Mouse (Mus musculus) midbrain, embryonic 16.5 days (tissue): ENCODE measurements at regions not wholly inside any gene's neighbourhood (a gene's known extent, or its start where the extent isn't known, plus 50 kb on each side); places are given as distances from the start of the nearest gene placed in this dataset.
A peak's percentile ranks its signal among the peaks of the same experiment; 100 is the strongest.

ENCODE experiments used
- ATAC-seq: fragments of 200-750 bp; cut with Nextera tagmentation; 2 replicates; pipeline ENCODE4 v1.8.0; 2017; ENCODE audit warnings: moderate TSS enrichment
- H3K27ac ChIP-seq: fragments of 300-500 bp; sonication (generic); 2 replicates; pipeline ENCODE4 v1.5.1; 2014; ENCODE audit warnings: mild to moderate bottlenecking, low read length, mixed read lengths
- H3K27me3 ChIP-seq: fragments of 300-500 bp; sonication (generic); 2 replicates; pipeline ENCODE4 v1.6.1; 2014; ENCODE audit warnings: low read depth, low read length, mixed read lengths; ENCODE audit not compliant: control insufficient read depth, insufficient read depth
- H3K36me3 ChIP-seq: fragments of 300-500 bp; sonication (generic); 2 replicates; pipeline ENCODE4 v1.6.1; 2014; ENCODE audit warnings: mild to moderate bottlenecking, low read length, moderate library complexity, mixed read lengths; ENCODE audit not compliant: control insufficient read depth, insufficient read depth
- H3K4me1 ChIP-seq: fragments of 300-500 bp; sonication (generic); 2 replicates; pipeline ENCODE4 v1.6.1; 2014; ENCODE audit warnings: mild to moderate bottlenecking, low read length, mixed read lengths; ENCODE audit not compliant: control insufficient read depth, insufficient read depth
- H3K4me2 ChIP-seq: fragments of 300-500 bp; sonication (generic); 2 replicates; pipeline ENCODE4 v1.6.1; 2014; ENCODE audit warnings: mild to moderate bottlenecking, low read length, mixed read lengths
- H3K4me3 ChIP-seq: fragments of 300-500 bp; sonication (generic); 2 replicates; pipeline ENCODE4 v1.5.1; 2014; ENCODE audit warnings: low read depth, mild to moderate bottlenecking, low read length, moderate library complexity, mixed read lengths
- H3K9ac ChIP-seq: fragments of 300-500 bp; sonication (generic); 2 replicates; pipeline ENCODE4 v1.6.1; 2014; ENCODE audit warnings: low read depth, low read length, mixed read lengths
- H3K9me3 ChIP-seq: fragments of 300-500 bp; sonication (generic); replicated peaks from 2 replicates; pipeline ENCODE4 v1.6.1; 2014; ENCODE audit warnings: mild to moderate bottlenecking, low read length, mixed read lengths; ENCODE audit not compliant: control insufficient read depth, poor library complexity, severe bottlenecking
- WGBS: fragments of 180-500 bp; shearing (Covaris S2); extraction: QIAGEN DNeasy Blood & Tissue Kit; methylation state at CpG from one replicate; pipeline ENCODE4 v1.1.7; 2014; 5-methylcytosine and 5-hydroxymethylcytosine counted together

DNA sequence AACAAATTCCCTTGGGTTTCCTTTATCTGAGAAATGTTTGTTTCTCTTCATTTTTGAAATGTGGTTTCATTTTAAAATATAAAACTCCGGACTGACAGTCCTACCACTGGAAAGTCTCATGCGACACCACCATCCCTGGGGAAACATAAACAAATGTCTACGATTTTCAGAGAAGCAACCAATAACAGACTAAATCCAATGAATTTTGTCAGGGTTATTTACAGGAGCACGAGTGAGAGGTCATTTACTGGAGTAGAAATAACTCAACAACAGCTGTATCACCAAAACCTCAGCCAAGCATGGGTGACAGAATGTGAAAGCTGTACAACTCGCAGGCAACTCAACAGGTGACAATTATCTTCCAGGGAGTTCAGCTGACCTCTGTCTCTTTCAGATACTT, 200.5 kb downstream of the Fam76b start:
- Histone ChIP-seq H3K4me1 (0 out of 2 replicates have a peak, but pooled peaks cover 4% of the 10 kb centered on the region), H3K36me3 (no peaks in the 10 kb centered on the region), H3K9me3 (no peaks in the 10 kb centered on the region), H3K9ac (no peak overlapping the region), H3K4me3 (no peak overlapping the region), H3K27me3 (no peaks in the 10 kb centered on the region), H3K4me2 (no peak overlapping the region), H3K27ac (no peak overlapping the region)
- ATAC-seq, result no peak
- 80% methylated on average over 5 of the region's 5 CpGs for WGBS

DNA sequence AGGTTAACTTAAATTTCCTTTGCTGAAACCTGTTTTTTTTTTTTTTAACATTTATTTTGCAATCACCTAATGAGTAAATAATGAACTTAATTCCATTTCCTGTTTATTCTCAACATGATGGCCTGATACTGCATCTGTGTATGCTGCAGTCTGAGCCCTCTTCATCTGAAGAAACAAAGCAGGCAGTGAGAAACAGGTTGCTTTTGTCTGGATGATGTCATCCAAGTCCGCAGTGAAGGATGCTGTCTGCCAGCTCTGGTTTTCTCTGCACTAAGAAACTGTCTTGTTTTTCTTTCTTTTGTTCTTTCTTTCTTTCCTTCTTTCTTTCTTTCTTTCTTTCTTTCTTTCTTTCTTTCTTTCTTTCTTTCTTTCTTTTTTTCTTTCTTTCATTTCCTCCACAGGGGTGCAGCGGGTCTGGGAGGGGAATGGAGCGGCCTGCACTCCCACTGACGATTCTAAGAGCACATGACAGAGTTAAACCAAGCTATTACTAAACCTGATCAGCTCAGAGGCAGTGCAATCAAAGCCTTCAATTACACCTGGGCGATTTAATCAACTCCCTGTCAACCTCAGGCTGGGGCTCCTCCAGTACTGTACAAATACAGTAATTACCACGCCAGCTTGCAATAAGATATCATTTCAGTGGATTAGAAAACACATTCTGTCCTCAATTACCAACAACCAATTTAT, 204.0 kb downstream of the Fam76b start:
- H3K36me3 ChIP-seq, result no peaks in the 10 kb centered on the region
- ATAC-seq, result peak; percentile 84
- no peak overlapping the region for H3K27ac ChIP-seq

DNA sequence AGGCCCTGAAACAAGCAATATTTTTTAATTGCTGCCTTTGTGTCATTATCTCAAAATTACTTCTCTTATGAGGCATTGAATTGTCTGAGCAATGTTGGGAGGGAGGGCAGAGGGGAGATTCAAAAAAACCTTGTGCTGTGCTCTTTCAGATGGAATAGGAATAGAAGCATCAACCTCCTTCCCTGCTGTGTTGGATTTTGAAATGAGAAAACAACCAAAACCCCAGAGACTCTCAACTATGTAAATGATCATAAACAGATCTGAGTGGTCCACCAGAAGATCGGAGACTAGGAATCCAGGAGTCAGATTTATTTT, 204.5 kb downstream of the Fam76b start:
- H3K4me2 ChIP-seq, result no peak overlapping the region
- H3K9me3 ChIP-seq, result no peaks in the 10 kb centered on the region
- no peaks in the 10 kb centered on the region for H3K27me3 ChIP-seq
- no peaks in the 10 kb centered on the region for H3K36me3 ChIP-seq
- 0 out of 2 replicates have a peak, but pooled peaks have one; percentile 29 for ATAC-seq
- no peak overlapping the region for H3K27ac ChIP-seq
- WGBS, result 65% methylated on average over 1 of the region's 1 CpGs
- H3K9ac ChIP-seq, result no peak overlapping the region
- H3K4me3 ChIP-seq, result no peak overlapping the region
- 0 out of 2 replicates have a peak, but pooled peaks cover 4% of the 10 kb centered on the region for H3K4me1 ChIP-seq

More for the DNA sequence above, 204.0 kb downstream of the Fam76b start:
- no peak overlapping the region for H3K9ac ChIP-seq
- no peaks in the 10 kb centered on the region for H3K9me3 ChIP-seq
- 0 out of 2 replicates have a peak, but pooled peaks cover 4% of the 10 kb centered on the region for H3K4me1 ChIP-seq
- no peaks in the 10 kb centered on the region for H3K27me3 ChIP-seq
- 44% methylated on average over 6 of the region's 6 CpGs for WGBS
- no peak overlapping the region for H3K4me3 ChIP-seq
- H3K4me2 ChIP-seq, result no peak overlapping the region

DNA sequence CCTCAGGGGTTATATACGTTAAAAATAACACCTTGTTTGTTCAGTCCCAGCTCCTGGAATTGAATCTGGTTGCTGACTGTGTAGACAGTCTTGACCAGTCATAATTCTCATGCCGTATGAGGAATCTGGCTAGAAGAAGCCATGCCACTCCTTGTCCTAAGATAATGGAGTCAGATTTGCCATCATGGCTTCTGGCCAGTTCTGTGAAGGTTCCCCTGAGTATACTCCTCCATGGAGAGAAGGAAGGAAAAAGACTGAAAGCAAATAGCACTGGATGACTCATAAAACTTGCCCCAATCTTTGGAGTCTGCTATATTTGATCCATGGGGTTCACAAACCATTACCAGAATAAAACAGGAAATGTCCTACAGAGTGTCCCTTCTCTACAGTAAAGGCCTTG, 208.0 kb downstream of the Fam76b start:
- no peak overlapping the region for H3K27ac ChIP-seq
- no peak for ATAC-seq
- H3K9me3 ChIP-seq, result no peaks in the 10 kb centered on the region
- 0 out of 2 replicates have a peak, but pooled peaks cover 4% of the 10 kb centered on the region for H3K4me1 ChIP-seq
- no peaks in the 10 kb centered on the region for H3K27me3 ChIP-seq
- whole genome bisulfite sequencing, result 89% methylated on average over 2 of the region's 2 CpGs
- H3K4me2 ChIP-seq, result no peak overlapping the region
- H3K4me3 ChIP-seq, result no peak overlapping the region
- no peak overlapping the region for H3K9ac ChIP-seq
- no peaks in the 10 kb centered on the region for H3K36me3 ChIP-seq

DNA sequence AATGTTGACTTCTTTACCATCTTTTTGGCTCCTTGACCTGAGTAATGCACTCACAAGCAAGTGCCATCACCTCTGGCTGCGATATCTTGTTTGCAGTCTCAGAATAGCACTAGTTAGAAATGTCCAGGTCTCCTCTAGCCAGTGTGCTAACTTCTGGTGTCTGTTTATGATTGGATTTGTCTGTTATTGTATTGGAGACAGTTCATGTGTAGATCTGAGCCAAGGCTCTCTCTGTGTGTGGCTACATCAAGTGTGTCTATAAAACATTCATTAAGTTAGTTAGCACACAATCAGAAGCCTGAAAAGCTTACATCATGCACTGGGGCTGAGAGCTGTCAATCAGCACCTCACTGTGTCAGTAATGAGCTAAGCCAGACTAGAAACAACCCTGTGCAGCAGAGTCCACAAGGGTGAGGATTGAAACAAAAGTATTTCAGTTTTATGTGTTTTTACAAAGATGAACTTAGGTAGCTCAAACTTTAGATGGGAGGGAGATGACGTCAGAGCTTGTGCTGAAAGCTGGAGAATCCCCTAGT, 214.5 kb downstream of the Fam76b start:
- WGBS, result 76% methylated on average over 2 of the region's 2 CpGs
- H3K4me1 ChIP-seq, result no peaks in the 10 kb centered on the region
- no peak overlapping the region for H3K4me2 ChIP-seq

DNA sequence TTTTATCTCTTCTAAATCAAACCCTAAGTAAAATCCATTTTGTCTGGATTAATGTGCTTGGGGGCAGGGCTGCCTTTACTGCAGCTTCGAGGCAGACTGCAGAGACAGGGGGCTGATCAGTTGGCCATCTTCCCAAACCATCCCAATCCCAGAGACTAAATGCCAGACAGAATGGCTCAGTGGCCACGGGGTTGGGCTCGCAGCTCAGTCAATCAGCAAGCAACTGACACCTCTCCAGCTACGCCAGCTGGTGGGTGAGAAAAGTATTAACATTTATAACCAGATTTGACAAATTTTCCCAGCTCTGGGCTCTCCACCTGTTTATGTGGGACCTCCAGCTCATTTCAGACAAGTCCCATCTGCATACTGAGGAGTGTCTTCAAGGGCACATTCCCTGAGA, 220.7 kb downstream of the Fam76b start:
- Histone ChIP-seq H3K4me2 (no peak overlapping the region), H3K36me3 (no peaks in the 10 kb centered on the region), H3K27ac (no peak overlapping the region), H3K4me3 (no peak overlapping the region), H3K4me1 (no peaks in the 10 kb centered on the region), H3K9ac (no peak overlapping the region), H3K27me3 (no peaks in the 10 kb centered on the region), H3K9me3 (no peaks in the 10 kb centered on the region)
- no peak for ATAC-seq
- WGBS, result 76% methylated on average over 4 of the region's 4 CpGs

More for the DNA sequence above, 214.5 kb downstream of the Fam76b start:
- Histone ChIP-seq H3K27me3 (no peaks in the 10 kb centered on the region), H3K9ac (no peak overlapping the region), H3K36me3 (no peaks in the 10 kb centered on the region), H3K27ac (no peak overlapping the region), H3K4me3 (no peak overlapping the region), H3K9me3 (no peaks in the 10 kb centered on the region)
- ATAC-seq, result no peak

DNA sequence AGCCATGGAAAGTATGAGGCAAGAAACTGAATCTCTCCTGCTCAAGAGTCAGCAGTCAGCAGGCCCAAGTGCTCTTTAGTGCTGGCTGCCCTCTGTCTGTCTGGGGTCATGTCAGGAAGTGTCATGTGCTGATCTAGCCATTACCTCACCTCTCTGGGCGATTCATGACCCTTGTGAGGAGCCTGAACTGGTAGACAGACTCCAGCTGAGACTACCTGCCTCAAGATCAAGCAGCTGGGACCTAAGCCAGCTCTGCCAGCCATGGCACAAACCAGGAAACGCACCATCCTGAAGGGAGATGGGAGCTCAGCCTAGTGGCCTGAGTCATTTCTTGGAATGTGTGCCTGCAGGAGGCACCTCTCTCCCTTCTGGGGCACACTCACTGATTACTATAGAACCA, 221.2 kb upstream of the Sesn3 start:
- Histone ChIP-seq H3K27ac (no peak overlapping the region), H3K4me1 (peaks cover 9% of the 10 kb centered on the region), H3K9me3 (no peaks in the 10 kb centered on the region), H3K4me2 (no peak overlapping the region), H3K9ac (no peak overlapping the region), H3K4me3 (no peak overlapping the region), H3K27me3 (no peaks in the 10 kb centered on the region), H3K36me3 (no peaks in the 10 kb centered on the region)
- no peak for ATAC-seq
- WGBS, result 36% methylated on average over 2 of the region's 2 CpGs

DNA sequence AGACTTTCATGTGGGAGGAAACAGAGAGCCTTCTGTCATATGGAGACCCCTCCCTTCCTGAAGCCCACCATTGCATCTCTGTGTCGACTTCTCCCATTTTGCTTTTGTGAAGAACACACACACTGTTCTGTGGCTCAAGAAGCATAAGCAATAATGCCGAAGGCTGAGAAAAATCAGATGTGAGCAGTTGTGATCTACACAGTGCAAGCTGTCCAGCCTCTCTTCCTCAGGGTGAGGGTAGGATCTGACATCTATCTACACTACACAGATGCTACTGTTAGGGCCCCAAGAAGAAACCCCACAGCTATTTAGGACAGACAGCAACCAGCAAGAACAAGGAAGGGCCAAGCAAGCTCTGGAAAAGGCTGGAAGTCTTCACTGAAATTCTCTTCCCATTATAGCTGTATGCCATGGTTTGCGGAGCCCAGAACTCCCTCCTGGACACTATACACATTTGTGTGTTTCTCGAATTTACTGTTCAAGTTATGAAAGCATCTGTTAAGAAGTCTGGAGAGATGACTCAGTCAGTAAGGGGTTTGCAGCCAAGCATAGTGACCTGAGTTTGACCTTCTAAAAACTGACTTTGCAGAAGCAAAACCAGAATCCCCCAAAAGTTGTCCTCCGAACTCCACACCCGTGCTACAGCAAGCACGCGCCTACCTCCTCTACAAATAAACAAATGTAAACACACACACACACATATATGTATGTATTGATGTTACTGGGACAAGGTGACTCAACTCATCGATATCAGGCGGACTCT, 218.3 kb upstream of the Sesn3 start:
- no peak for ATAC-seq
- H3K4me3 ChIP-seq, result no peak overlapping the region
- peaks cover 17% of the 10 kb centered on the region for H3K4me1 ChIP-seq
- H3K27ac ChIP-seq, result no peak overlapping the region
- no peak overlapping the region for H3K4me2 ChIP-seq
- no peak overlapping the region for H3K9ac ChIP-seq
- WGBS, result 92% methylated on average over 10 of the region's 10 CpGs
- H3K36me3 ChIP-seq, result no peaks in the 10 kb centered on the region
- H3K27me3 ChIP-seq, result no peaks in the 10 kb centered on the region
- H3K9me3 ChIP-seq, result no peaks in the 10 kb centered on the region

DNA sequence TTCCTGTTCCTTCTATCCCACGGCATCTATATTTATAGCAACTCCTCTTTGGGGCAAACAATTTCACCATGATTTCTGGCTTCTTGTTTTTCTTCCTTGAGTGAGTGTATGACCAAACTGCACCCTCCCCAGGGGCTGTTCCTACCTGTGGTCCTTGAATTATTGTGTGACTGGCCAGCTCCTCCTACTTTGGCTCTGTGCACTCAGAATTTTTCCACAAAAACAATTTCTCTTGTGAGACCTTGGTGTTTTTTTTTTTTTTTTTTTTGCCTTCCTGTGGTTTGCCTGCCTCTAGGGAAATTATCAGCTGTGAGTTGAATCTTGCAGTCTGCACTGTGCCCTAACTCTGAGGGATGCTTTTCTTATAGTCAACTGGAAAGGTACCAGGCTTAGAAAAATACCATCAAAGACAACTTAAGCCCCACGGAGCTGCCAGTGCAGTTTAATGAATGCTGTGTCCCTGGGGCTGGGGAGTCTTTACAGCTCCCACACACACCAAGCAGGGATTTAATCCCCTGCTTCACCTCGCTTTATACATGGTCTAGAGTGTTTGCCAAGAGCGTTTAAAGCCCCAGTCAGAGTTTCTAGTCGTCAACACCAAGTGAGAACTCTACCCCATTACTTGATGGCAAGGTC, 216.2 kb upstream of the Sesn3 start:
- Histone ChIP-seq H3K4me1 (peaks cover 17% of the 10 kb centered on the region), H3K9ac (no peak overlapping the region), H3K27ac (peak overlapping the region; percentile 52), H3K4me3 (no peak overlapping the region), H3K36me3 (no peaks in the 10 kb centered on the region), H3K4me2 (no peak overlapping the region), H3K9me3 (no peaks in the 10 kb centered on the region), H3K27me3 (no peaks in the 10 kb centered on the region)
- peak; percentile 84 for ATAC-seq
- WGBS, result 9% methylated on average over 5 of the region's 5 CpGs
